Mouse (Mus musculus): Measurements from ENCODE around the gene Map1b.

DNA sequence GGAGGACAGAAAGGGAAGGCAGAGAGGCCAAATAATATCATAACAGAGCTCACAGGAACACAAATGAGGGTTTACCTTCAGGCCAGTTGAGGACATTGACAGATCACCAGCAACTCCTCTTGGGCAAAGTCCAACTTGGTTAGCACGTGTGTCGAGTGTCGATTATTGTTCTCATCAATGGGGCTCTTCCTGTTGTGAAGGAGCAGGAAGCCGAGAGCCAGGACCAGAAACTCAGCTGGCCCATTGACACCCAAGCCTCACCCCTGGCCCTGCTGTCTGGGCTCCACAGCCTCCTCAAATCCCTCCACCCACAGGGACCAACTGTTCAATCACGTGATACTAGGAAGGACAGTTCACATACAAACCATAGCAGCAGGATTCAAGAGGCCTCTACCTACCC lies 22.9 kb upstream of the Map1b start:
- no peak for TF ChIP-seq EP300 (IDR thresholded peaks at IDR 0.05; ENCODE audit: low read depth)
- TF ChIP-seq CTCF (IDR thresholded peaks at IDR 0.05; ENCODE audit: low read depth), result no peak
